Mouse (Mus musculus): ENCODE results near the gene Pea15a.
A peak's percentile ranks its signal among the peaks of the same experiment; 100 is the strongest.

Pea15a gene

GRCm38 (mm10) chr1:172204814-172205740 is 1.5 kb downstream of the Pea15a start:
- no peak for DNase-seq (ENCODE audit: low read depth, low spot score)

- no peak for DNase-seq (ENCODE audit: low read depth, low spot score)
Observed at GRCm38 (mm10) chr1:172204033-172204813, 2.4 kb downstream of the Pea15a start.

GRCm38 (mm10) chr1:172203566-172203965 is 3.0 kb downstream of the Pea15a start:
- DNase-seq (ENCODE audit: low read depth, low spot score) = no peak

- DNase-seq (ENCODE audit: low read depth, low spot score) = peak; percentile 79
Observed at GRCm38 (mm10) chr1:172202894-172203522, 3.6 kb downstream of the Pea15a start.

GRCm38 (mm10) chr1:172201967-172202880 is 4.4 kb downstream of the Pea15a start:
- DNase-seq (ENCODE audit: low read depth, low spot score) = no peak

GRCm38 (mm10) chr1:172200871-172201447 is 5.6 kb downstream of the Pea15a start:
- DNase-seq (ENCODE audit: low read depth, low spot score) = peak; percentile 84

- DNase-seq (ENCODE audit: low read depth, low spot score) = no peak
Observed at GRCm38 (mm10) chr1:172200161-172200560, 6.4 kb downstream of the Pea15a start.

- DNase-seq (ENCODE audit: low read depth, low spot score) = no peak
Observed at GRCm38 (mm10) chr1:172198996-172199395, 7.6 kb downstream of the Pea15a start.

- DNase-seq (ENCODE audit: low read depth, low spot score) = no peak
Observed at GRCm38 (mm10) chr1:172198316-172198715, 8.3 kb downstream of the Pea15a start.

GRCm38 (mm10) chr1:172197851-172198250 is 8.8 kb downstream of the Pea15a start:
- DNase-seq (ENCODE audit: low read depth, low spot score) = no peak

GRCm38 (mm10) chr1:172197146-172197545 is 9.5 kb downstream of the Pea15a start:
- DNase-seq (ENCODE audit: low read depth, low spot score) = no peak

GRCm38 (mm10) chr1:172194435-172194834 is 12.2 kb downstream of the Pea15a start:
- no peak for DNase-seq (ENCODE audit: low read depth, low spot score)

GRCm38 (mm10) chr1:172192217-172192616 is 14.4 kb downstream of the Pea15a start:
- no peak for DNase-seq (ENCODE audit: low read depth, low spot score)

- no peak for DNase-seq (ENCODE audit: low read depth, low spot score)
Observed at GRCm38 (mm10) chr1:172191578-172191977, 15.0 kb downstream of the Pea15a start.

GRCm38 (mm10) chr1:172188891-172189290 is 17.7 kb downstream of the Pea15a start:
- peak; percentile 51 for DNase-seq (ENCODE audit: low read depth, low spot score)

GRCm38 (mm10) chr1:172186401-172187289 is 20.0 kb downstream of the Pea15a start:
- peak; percentile 52 for DNase-seq (ENCODE audit: low read depth, low spot score)

GRCm38 (mm10) chr1:172183915-172184314 is 22.7 kb downstream of the Pea15a start:
- DNase-seq (ENCODE audit: low read depth, low spot score) = no peak

- peak; percentile 47 for DNase-seq (ENCODE audit: low read depth, low spot score)
Observed at GRCm38 (mm10) chr1:172183056-172183455, 23.5 kb downstream of the Pea15a start.

- DNase-seq (ENCODE audit: low read depth, low spot score) = no peak
Observed at GRCm38 (mm10) chr1:172181777-172182176, 24.8 kb downstream of the Pea15a start.

- no peak for DNase-seq (ENCODE audit: low read depth, low spot score)
Observed at GRCm38 (mm10) chr1:172180881-172181280, 25.7 kb downstream of the Pea15a start.

Measured in R1 (cell line).